Mouse (Mus musculus) bone marrow macrophage, adult 2 months (primary cell): Measurements from ENCODE around the gene Asb2.

ENCODE experiments used
- CTCF ChIP-seq: IDR thresholded peaks from 2 replicates; pipeline ENCODE4 v1.5.1; 2012; ENCODE audit warnings: low read depth, mild to moderate bottlenecking, low read length, moderate library complexity
- POLR2A ChIP-seq: IDR thresholded peaks from 2 replicates; pipeline ENCODE4 v1.6.1; 2012; ENCODE audit warnings: mild to moderate bottlenecking, low read depth, low read length, borderline replicate concordance

GRCm38 (mm10) chr12:103336766-103337165 is 19.0 kb downstream of the Asb2 start:
- TF ChIP-seq CTCF: no peak
- TF ChIP-seq POLR2A: no peak
